Mouse (Mus musculus) intestine, embryonic 16.5 days (tissue): Measurements from ENCODE around the gene Amz1. TPM values are rescaled to one million over a fixed set of nuclear protein-coding genes. Genes with fewer than 3 reads are reported as not detected.
A peak's percentile ranks its signal among the peaks of the same experiment; 100 is the strongest.

Source experiments
- ATAC-seq: fragments of 200-750 bp; cut with Nextera tagmentation; 2 replicates; pipeline ENCODE4 v1.8.0; 2017; ENCODE audit warnings: moderate TSS enrichment, moderate library complexity
- H3K27ac ChIP-seq: fragments of 300-500 bp; sonication (generic); 2 replicates; pipeline ENCODE4 v1.5.1; 2014; ENCODE audit warnings: mild to moderate bottlenecking, low read length
- H3K27me3 ChIP-seq: fragments of 300-500 bp; sonication (generic); replicated peaks from 2 replicates; pipeline ENCODE4 v1.6.1; 2014; ENCODE audit warnings: low read length, control low read depth, mixed read lengths; ENCODE audit not compliant: control insufficient read depth, insufficient read depth
- H3K36me3 ChIP-seq: fragments of 300-500 bp; sonication (generic); 2 replicates; pipeline ENCODE4 v1.6.1; 2014; ENCODE audit warnings: low read length, control low read depth; ENCODE audit not compliant: control insufficient read depth, insufficient read depth
- H3K4me1 ChIP-seq: fragments of 300-500 bp; sonication (generic); 2 replicates; pipeline ENCODE4 v1.6.1; 2014; ENCODE audit warnings: low read length, control low read depth, mixed read lengths; ENCODE audit not compliant: control insufficient read depth, insufficient read depth
- H3K4me2 ChIP-seq: fragments of 300-500 bp; sonication (generic); 2 replicates; pipeline ENCODE4 v1.6.1; 2014; ENCODE audit warnings: low read depth, low read length, control low read depth
- H3K4me3 ChIP-seq: fragments of 300-500 bp; sonication (generic); 2 replicates; pipeline ENCODE4 v1.5.1; 2014; ENCODE audit warnings: mild to moderate bottlenecking, low read length
- H3K9ac ChIP-seq: fragments of 300-500 bp; sonication (generic); 2 replicates; pipeline ENCODE4 v1.6.1; 2014; ENCODE audit warnings: low read depth, low read length
- H3K9me3 ChIP-seq: fragments of 300-500 bp; sonication (generic); 2 replicates; pipeline ENCODE4 v1.6.1; 2016; ENCODE audit warnings: low read length, control low read depth; ENCODE audit not compliant: control insufficient read depth
- WGBS: fragments of 180-500 bp; shearing (Covaris S2); extraction: QIAGEN DNeasy Blood & Tissue Kit; methylation state at CpG from one replicate; pipeline ENCODE4 v1.1.7; 2014; 5-methylcytosine and 5-hydroxymethylcytosine counted together
- polyA plus RNA-seq: library from polyadenylated mRNA; unstranded; fragments of >200 nt; fragmentation: Nextera tagmentation; extraction: Ambion mirVana; gene quantifications from 2 replicates; pipeline ENCODE4 v1.2.1, GENCODE M21; 2015

Gene Amz1
- polyA plus RNA-seq, 1 experiment from 2014 or later = 1.4 TPM

DNA sequence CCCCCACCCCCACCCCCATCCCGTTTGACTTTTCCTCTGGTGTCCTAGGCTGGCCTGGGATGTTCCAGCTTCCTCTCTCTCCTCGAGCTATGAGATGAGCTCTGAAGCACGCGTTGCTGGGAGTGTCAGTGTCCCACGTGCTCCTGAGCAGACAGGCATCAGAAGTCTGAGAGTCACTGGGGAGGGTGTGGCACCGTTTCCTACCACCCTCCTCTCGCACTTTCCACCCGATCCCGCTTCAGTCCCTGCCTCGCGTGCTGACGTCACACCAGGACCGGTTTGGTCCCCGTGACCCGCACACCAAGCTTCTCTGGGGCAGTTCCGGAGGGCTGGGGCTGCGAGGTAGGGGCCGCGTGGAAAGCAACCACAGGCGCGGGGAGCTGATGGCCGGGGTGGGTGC is 11.4 kb downstream of the Amz1 start:
- H3K27me3 ChIP-seq = peaks cover 9% of the 10 kb centered on the region; the same call in 1 of the 2 replicates
- H3K9me3 ChIP-seq = no peaks in the 10 kb centered on the region
- H3K4me3 ChIP-seq = peak overlapping the region; percentile 42
- peak overlapping the region; percentile 74 for H3K4me2 ChIP-seq
- WGBS = 1% methylated on average over 22 of the region's 22 CpGs
- H3K36me3 ChIP-seq = no peaks in the 10 kb centered on the region
- H3K27ac ChIP-seq = no peak overlapping the region
- peaks cover 5% of the 10 kb centered on the region for H3K4me1 ChIP-seq
- peak; percentile 69 for ATAC-seq
- H3K9ac ChIP-seq = peak overlapping the region; percentile 60

DNA sequence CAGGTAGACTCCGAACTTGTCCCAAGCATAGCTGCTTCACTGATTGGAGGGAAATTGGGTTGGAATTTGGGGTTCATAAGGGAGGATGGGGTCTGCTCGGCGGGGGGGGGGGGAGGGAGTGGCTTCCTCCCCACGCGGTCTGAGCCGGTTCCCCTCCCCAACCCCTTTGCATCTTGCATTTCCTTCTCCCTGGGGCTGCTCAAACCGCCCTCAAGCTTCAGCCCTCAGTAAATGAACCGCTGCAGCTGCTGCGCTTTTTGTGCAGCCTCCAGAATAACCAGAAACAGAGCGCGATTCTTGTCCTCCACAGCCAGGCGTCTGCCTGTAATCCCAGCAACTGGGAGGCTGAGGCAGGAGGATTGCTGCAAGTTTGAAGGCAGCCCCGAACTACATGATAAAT is 12.2 kb downstream of the Amz1 start:
- H3K36me3 ChIP-seq = no peaks in the 10 kb centered on the region
- no peak overlapping the region for H3K4me2 ChIP-seq
- H3K27me3 ChIP-seq = peaks cover 9% of the 10 kb centered on the region; the same call in 1 of the 2 replicates
- H3K9ac ChIP-seq = no peak overlapping the region
- peaks cover 5% of the 10 kb centered on the region for H3K4me1 ChIP-seq
- H3K4me3 ChIP-seq = no peak overlapping the region; the same call in 1 of the 2 replicates
- H3K27ac ChIP-seq = no peak overlapping the region
- no peaks in the 10 kb centered on the region for H3K9me3 ChIP-seq
- ATAC-seq = no peak
- WGBS = 19% methylated on average over 11 of the region's 13 CpGs

GRCm38 (mm10) chr5:140739813-140740212 is 15.9 kb downstream of the Amz1 start:
- 69% methylated on average over 12 of the region's 12 CpGs for WGBS
- Histone ChIP-seq H3K9ac (no peak overlapping the region), H3K4me2 (no peak overlapping the region), H3K4me3 (no peak overlapping the region), H3K9me3 (no peaks in the 10 kb centered on the region), H3K4me1 (peaks cover 5% of the 10 kb centered on the region), H3K27me3 (peaks cover 9% of the 10 kb centered on the region; the same call in 1 of the 2 replicates), H3K27ac (no peak overlapping the region), H3K36me3 (no peaks in the 10 kb centered on the region)
- no peak for ATAC-seq

DNA sequence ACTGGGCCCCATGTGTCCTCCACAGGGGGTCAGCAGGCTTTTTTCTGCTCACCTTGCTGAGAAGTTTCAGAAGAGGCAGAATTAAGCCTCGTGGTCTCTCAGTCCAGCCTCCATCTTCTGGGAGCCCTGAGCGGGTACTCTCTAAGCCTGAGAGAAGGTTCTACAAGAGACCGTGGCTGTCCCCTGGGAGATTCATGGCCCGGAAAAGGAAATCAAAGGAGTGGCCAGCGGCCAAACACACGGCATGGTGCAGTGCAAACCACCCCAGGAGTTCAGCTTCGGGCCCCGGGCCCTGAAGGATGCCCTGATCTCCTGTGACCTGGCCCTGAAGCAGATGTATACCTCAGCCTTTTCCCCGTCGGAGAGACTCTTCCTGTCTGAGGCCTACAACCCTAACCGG is 17.1 kb downstream of the Amz1 start:
- H3K27me3 ChIP-seq = 0 out of 2 replicates have a peak, but pooled peaks cover 5% of the 10 kb centered on the region
- ATAC-seq = no peak
- no peak overlapping the region for H3K9ac ChIP-seq
- no peak overlapping the region for H3K4me3 ChIP-seq
- H3K36me3 ChIP-seq = no peaks in the 10 kb centered on the region
- WGBS = 74% methylated on average over 11 of the region's 11 CpGs
- no peaks in the 10 kb centered on the region for H3K4me1 ChIP-seq
- no peak overlapping the region for H3K4me2 ChIP-seq
- no peaks in the 10 kb centered on the region for H3K9me3 ChIP-seq
- no peak overlapping the region for H3K27ac ChIP-seq

DNA sequence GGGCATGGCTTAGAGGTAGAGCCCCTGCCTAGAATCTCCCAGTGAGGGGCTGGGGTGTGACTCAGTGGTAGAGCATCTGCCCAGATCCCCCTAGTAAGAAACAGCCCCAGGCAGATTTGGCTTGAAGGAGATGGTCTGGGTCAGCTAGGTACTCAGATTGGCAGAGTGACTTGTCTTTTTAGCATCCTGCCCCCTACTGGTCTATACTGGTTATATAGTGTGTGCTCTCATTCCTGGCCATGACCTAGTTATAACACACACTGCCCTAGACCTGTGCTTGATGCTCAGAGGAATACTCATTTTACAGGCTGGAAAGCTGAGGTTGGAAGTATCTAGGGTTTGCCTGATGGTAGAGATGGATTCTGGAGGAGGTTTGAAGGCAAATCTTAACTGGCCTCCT is 17.9 kb downstream of the Amz1 start:
- Histone ChIP-seq H3K4me1 (no peaks in the 10 kb centered on the region), H3K9me3 (no peaks in the 10 kb centered on the region), H3K36me3 (no peaks in the 10 kb centered on the region), H3K27me3 (0 out of 2 replicates have a peak, but pooled peaks cover 4% of the 10 kb centered on the region), H3K4me3 (no peak overlapping the region), H3K4me2 (no peak overlapping the region), H3K27ac (no peak overlapping the region), H3K9ac (no peak overlapping the region)
- 0 out of 2 replicates have a peak, but pooled peaks have one; percentile 20 for ATAC-seq

GRCm38 (mm10) chr5:140743706-140744131 is 19.8 kb downstream of the Amz1 start:
- no peak overlapping the region for H3K4me2 ChIP-seq
- H3K4me1 ChIP-seq = peaks cover 3% of the 10 kb centered on the region
- no peak for ATAC-seq
- no peak overlapping the region for H3K4me3 ChIP-seq
- H3K36me3 ChIP-seq = no peaks in the 10 kb centered on the region
- H3K27me3 ChIP-seq = no peaks in the 10 kb centered on the region
- no peaks in the 10 kb centered on the region for H3K9me3 ChIP-seq
- H3K9ac ChIP-seq = no peak overlapping the region; the same call in 1 of the 2 replicates
- no peak overlapping the region for H3K27ac ChIP-seq
- 41% methylated on average over 12 of the region's 12 CpGs for WGBS

DNA sequence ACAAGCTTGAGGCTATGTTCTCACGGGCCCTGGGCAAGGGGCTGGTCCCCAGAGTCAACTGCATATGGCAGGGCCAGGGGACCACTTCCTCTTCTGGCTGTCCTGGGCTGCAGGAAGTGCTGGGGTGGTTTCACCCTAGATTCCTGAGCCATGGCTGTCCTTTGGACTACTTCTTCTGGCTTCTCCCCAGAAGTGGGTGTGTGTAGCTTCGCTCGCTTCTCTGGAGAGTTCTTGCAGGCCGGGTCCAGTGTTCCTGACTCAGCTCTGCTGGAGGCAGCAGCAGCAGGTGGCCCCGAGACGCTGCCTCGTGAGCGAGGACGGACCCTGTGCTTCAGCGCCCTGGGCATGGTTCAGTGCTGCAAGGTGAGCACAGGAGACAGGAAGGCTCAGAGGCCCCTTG is 24.5 kb downstream of the Amz1 start:
- 89% methylated on average over 10 of the region's 10 CpGs for WGBS
- 0 out of 2 replicates have a peak, but pooled peaks cover 5% of the 10 kb centered on the region for H3K36me3 ChIP-seq
- H3K4me2 ChIP-seq = no peak overlapping the region
- no peak overlapping the region for H3K9ac ChIP-seq
- H3K4me3 ChIP-seq = no peak overlapping the region
- H3K27me3 ChIP-seq = no peaks in the 10 kb centered on the region
- H3K9me3 ChIP-seq = 0 out of 2 replicates have a peak, but pooled peaks cover 7% of the 10 kb centered on the region
- H3K4me1 ChIP-seq = peaks cover 11% of the 10 kb centered on the region
- no peak overlapping the region for H3K27ac ChIP-seq
- ATAC-seq = 0 out of 2 replicates have a peak, but pooled peaks have one; percentile 17

GRCm38 (mm10) chr5:140749062-140749875 is 25.3 kb downstream of the Amz1 start:
- ATAC-seq = peak; percentile 84
- peaks cover 11% of the 10 kb centered on the region for H3K4me1 ChIP-seq
- 0 out of 2 replicates have a peak overlapping the region, but pooled peaks have one; percentile 15 for H3K27ac ChIP-seq
- peak overlapping the region; percentile 39 for H3K4me3 ChIP-seq
- 18% methylated on average over 12 of the region's 12 CpGs for WGBS
- no peaks in the 10 kb centered on the region for H3K27me3 ChIP-seq
- H3K36me3 ChIP-seq = 0 out of 2 replicates have a peak, but pooled peaks cover 5% of the 10 kb centered on the region
- H3K9ac ChIP-seq = peak overlapping the region; percentile 64
- H3K9me3 ChIP-seq = 0 out of 2 replicates have a peak, but pooled peaks cover 7% of the 10 kb centered on the region
- H3K4me2 ChIP-seq = peak overlapping the region; percentile 57

DNA sequence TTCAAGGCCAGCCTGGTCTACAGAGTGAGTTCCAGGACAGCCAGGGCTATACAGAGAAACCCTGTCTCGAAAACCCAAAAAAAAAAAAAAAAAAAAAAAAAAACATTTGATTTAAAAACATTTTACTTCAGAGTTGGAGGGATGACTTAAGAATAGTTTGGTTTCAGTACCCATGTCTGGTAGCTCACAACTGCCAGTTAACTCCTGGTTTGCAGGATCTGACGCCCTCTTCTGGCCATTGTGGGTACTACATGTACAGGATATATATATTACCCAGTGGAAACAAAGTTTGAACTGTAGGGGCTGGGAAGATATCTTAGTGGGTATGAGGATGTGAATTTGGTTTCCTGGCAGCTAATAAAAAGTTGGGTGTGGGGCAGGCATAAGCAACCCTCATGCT is 27.0 kb downstream of the Amz1 start:
- Histone ChIP-seq H3K27me3 (no peaks in the 10 kb centered on the region), H3K27ac (no peak overlapping the region), H3K4me3 (no peak overlapping the region), H3K9ac (no peak overlapping the region), H3K4me1 (peaks cover 11% of the 10 kb centered on the region), H3K9me3 (0 out of 2 replicates have a peak, but pooled peaks cover 7% of the 10 kb centered on the region), H3K4me2 (no peak overlapping the region), H3K36me3 (peaks cover 9% of the 10 kb centered on the region; the same call in 1 of the 2 replicates)
- 3% methylated on average over 1 of the region's 2 CpGs for WGBS
- no peak for ATAC-seq
